In genomic region chr8:85071041-85071440, GRCm38 (mm10) we compare ENCODE assay signal across 7 mouse cellular contexts. TPM values are rescaled to one million over a fixed set of nuclear protein-coding genes. Genes with fewer than 3 reads are reported as not detected.
A peak's percentile ranks its signal among the peaks of the same experiment; 100 is the strongest.
DNase-seq lines count a peak whose midpoint lies in the region; ATAC-seq and TF ChIP-seq lines count a peak whose summit lies in the region.

No protein-coding gene starts in this region.

- no peak for ATAC-seq in G1E (ENCODE audit: extremely low read depth, insufficient number of reproducible peaks, low FRiP score, poor library complexity, severe bottlenecking)
- 0 out of 2 replicates have a peak, but pooled peaks have one; percentile 11 for ATAC-seq in liver, embryonic 11.5 days (replicated peaks; ENCODE audit: low FRiP score)
- no peak for ATAC-seq in stomach, embryonic 16.5 days (ENCODE audit: insufficient read depth, low FRiP score)

- no peak for DNase-seq in G1E (ENCODE audit: low spot score)
- no peak for DNase-seq in hindbrain, embryonic 10.5 days (ENCODE audit: low spot score)
- no peak for DNase-seq in liver, embryonic 11.5 days (ENCODE audit: low spot score)
- no peak for DNase-seq in layer of hippocampus, adult 18-20 months (ENCODE audit: low spot score in 2 of 2)
- DNase-seq in gastrocnemius, adult 18-20 months (ENCODE audit: low spot score), result no peak

- peak overlapping the region; percentile 94 for H3K4me2 ChIP-seq in liver, embryonic 11.5 days
- H3K4me2 ChIP-seq in stomach, embryonic 16.5 days (ENCODE audit: low read depth, low read length), result peak overlapping the region; percentile 94

- H3K79me3 ChIP-seq in C2C12 (ENCODE audit: low read depth), result peaks cover 11% of the 10 kb centered on the region

- peaks cover 34% of the 10 kb centered on the region for H3K36me3 ChIP-seq in C2C12 (ENCODE audit: control insufficient read depth, insufficient read depth)
- H3K36me3 ChIP-seq in G1E (replicated peaks), result peaks cover 71% of the 10 kb centered on the region
- peaks cover 51% of the 10 kb centered on the region for H3K36me3 ChIP-seq in hindbrain, embryonic 10.5 days
- H3K36me3 ChIP-seq in liver, embryonic 11.5 days (ENCODE audit: control insufficient read depth, insufficient read depth, low read length), result peaks cover 28% of the 10 kb centered on the region
- H3K36me3 ChIP-seq in stomach, embryonic 16.5 days (ENCODE audit: control insufficient read depth, insufficient read depth, low read length), result no peaks in the 10 kb centered on the region; the same call in 1 of the 2 replicates

- no peak overlapping the region for H3ac ChIP-seq in C2C12 (ENCODE audit: control insufficient read depth, insufficient read length, low read depth)

- WGBS in hindbrain, embryonic 10.5 days, result 88% methylated on average over 5 of the region's 5 CpGs
- WGBS in liver, embryonic 11.5 days, result 71% methylated on average over 5 of the region's 5 CpGs
- WGBS in stomach, embryonic 16.5 days, result 79% methylated on average over 5 of the region's 5 CpGs

- H3K4me3 ChIP-seq in C2C12 (ENCODE audit: insufficient read depth, poor library complexity, severe bottlenecking) (peak overlapping the region; percentile 95), G1E (ENCODE audit: low read depth, low read length) (peak overlapping the region; percentile 81)
- peak overlapping the region; percentile 88 for H3K4me3 ChIP-seq in hindbrain, embryonic 10.5 days
- H3K4me3 ChIP-seq in liver, embryonic 11.5 days (ENCODE audit: low read depth, low read length), result peak overlapping the region; percentile 70
- peak overlapping the region; percentile 86 for H3K4me3 ChIP-seq in stomach, embryonic 16.5 days (replicated peaks; ENCODE audit: low read length)

- peaks cover 32% of the 10 kb centered on the region for H3K79me2 ChIP-seq in C2C12 (ENCODE audit: control insufficient read depth, insufficient read depth)

- peak overlapping the region; percentile 82 for H3K9ac ChIP-seq in liver, embryonic 11.5 days (ENCODE audit: low read depth, low read length)
- H3K9ac ChIP-seq in stomach, embryonic 16.5 days (ENCODE audit: low read length), result peak overlapping the region; percentile 98

- TF ChIP-seq CTCF in C2C12 (IDR thresholded peaks at IDR 0.05; ENCODE audit: control insufficient read depth, insufficient read depth, insufficient read length) (no peak), G1E (IDR thresholded peaks at IDR 0.05; ENCODE audit: low read depth, low read length) (no peak)

- no peaks in the 10 kb centered on the region for H3K9me3 ChIP-seq in G1E (replicated peaks)
- no peaks in the 10 kb centered on the region for H3K9me3 ChIP-seq in hindbrain, embryonic 10.5 days
- no peaks in the 10 kb centered on the region for H3K9me3 ChIP-seq in liver, embryonic 11.5 days (ENCODE audit: control insufficient read depth, low read length)
- no peaks in the 10 kb centered on the region for H3K9me3 ChIP-seq in stomach, embryonic 16.5 days (replicated peaks; ENCODE audit: control insufficient read depth, low read length)

- H3K4me1 ChIP-seq in G1E (ENCODE audit: insufficient read depth, low read depth, low read length), result peaks cover 46% of the 10 kb centered on the region
- peaks cover 30% of the 10 kb centered on the region for H3K4me1 ChIP-seq in hindbrain, embryonic 10.5 days (replicated peaks)
- peaks cover 22% of the 10 kb centered on the region for H3K4me1 ChIP-seq in liver, embryonic 11.5 days (replicated peaks; ENCODE audit: control insufficient read depth, insufficient read depth, low read length)
- H3K4me1 ChIP-seq in stomach, embryonic 16.5 days (ENCODE audit: control insufficient read depth, insufficient read depth, low read length), result peaks cover 11% of the 10 kb centered on the region

- no peaks in the 10 kb centered on the region for H3K27me3 ChIP-seq in C2C12 (ENCODE audit: control insufficient read depth, insufficient read depth, insufficient read length)
- H3K27me3 ChIP-seq in G1E (ENCODE audit: insufficient read depth, low read length), result no peaks in the 10 kb centered on the region
- H3K27me3 ChIP-seq in hindbrain, embryonic 10.5 days (ENCODE audit: insufficient read depth, poor library complexity, severe bottlenecking), result no peaks in the 10 kb centered on the region
- no peaks in the 10 kb centered on the region for H3K27me3 ChIP-seq in liver, embryonic 11.5 days (replicated peaks; ENCODE audit: control insufficient read depth, insufficient read depth, low read length)
- no peaks in the 10 kb centered on the region for H3K27me3 ChIP-seq in stomach, embryonic 16.5 days (ENCODE audit: control insufficient read depth, insufficient read depth, low read length)

- H3K27ac ChIP-seq in hindbrain, embryonic 10.5 days, result peak overlapping the region; percentile 95
- peak overlapping the region; percentile 90 for H3K27ac ChIP-seq in liver, embryonic 11.5 days (ENCODE audit: low read depth, low read length)
- peak overlapping the region; percentile 97 for H3K27ac ChIP-seq in stomach, embryonic 16.5 days (ENCODE audit: low read length)

TF ChIP-seq in C2C12, 6 proteins besides CTCF, POLR2A, EP300 and RAD21:
- TF ChIP-seq MYOG (IDR thresholded peaks at IDR 0.05; ENCODE audit: control insufficient read depth, extremely low read depth, insufficient read length) (no peak), MYOD1 (IDR thresholded peaks at IDR 0.05; ENCODE audit: control insufficient read depth, insufficient read length, low read depth) (no peak), MAX (IDR thresholded peaks at IDR 0.05) (no peak), USF1 (IDR thresholded peaks at IDR 0.05; ENCODE audit: low read depth) (no peak), CEBPB (IDR thresholded peaks at IDR 0.05; ENCODE audit: low read depth) (no peak), FOSL1 (IDR thresholded peaks at IDR 0.05; ENCODE audit: insufficient read depth, low read length, poor library complexity, severe bottlenecking) (no peak)

RNA-seq across cellular contexts. Expression of gene Dhps, which starts 0.5 kb away (rescaled TPM):
- 123 TPM for polyA plus RNA-seq in C2C12 (2012; fragmentation: generic; extraction: Trizol)
- 42.9 and 58.5 TPM in 2 replicates for total RNA-seq in G1E (2014; fragmentation: Nextera tagmentation)
- 33.9 and 36.2 TPM in 2 replicates for total RNA-seq in G1E (2017)
- 27.3 and 41.7 TPM in 2 replicates for polyA plus RNA-seq in G1E (2012)
- polyA plus RNA-seq in hindbrain, embryonic 10.5 days (2016; fragmentation: Nextera tagmentation; extraction: Ambion mirVana), result 73.7 and 75.2 TPM in 2 replicates
- 72.5 and 73.8 TPM in 2 replicates for polyA plus RNA-seq in liver, embryonic 11.5 days (2014; fragmentation: Nextera tagmentation; extraction: Ambion mirVana)
- 47.1 TPM in 2 replicates for polyA plus RNA-seq in stomach, embryonic 16.5 days (2015; fragmentation: Nextera tagmentation; extraction: Ambion mirVana)
- total RNA-seq in layer of hippocampus, adult 18-20 months (2021), result 10 to 100 TPM; 53.2 to 56.1 TPM
- 10 to 100 TPM; 31.6 to 35.1 TPM for total RNA-seq in gastrocnemius, adult 18-20 months (2021)

RNA-seq across cellular contexts. Expression of gene Gm5741, which starts 3.3 kb away (rescaled TPM):
- polyA plus RNA-seq in C2C12 (2012; fragmentation: generic; extraction: Trizol) (not detected), G1E (2012) (0.89 and 1.8 TPM in 2 replicates)
- total RNA-seq in G1E (2014; fragmentation: Nextera tagmentation) (not detected in 2 replicates), G1E (2017) (0.99 and 1.0 TPM in 2 replicates)
- 0.86 and 1.0 TPM in 2 replicates for polyA plus RNA-seq in hindbrain, embryonic 10.5 days (2016; fragmentation: Nextera tagmentation; extraction: Ambion mirVana)
- polyA plus RNA-seq in liver, embryonic 11.5 days (2014; fragmentation: Nextera tagmentation; extraction: Ambion mirVana), result not detected in 2 replicates
- 0.53 TPM in 1 of 2 replicates, not detected in the other for polyA plus RNA-seq in stomach, embryonic 16.5 days (2015; fragmentation: Nextera tagmentation; extraction: Ambion mirVana)
- not detected for total RNA-seq in layer of hippocampus, adult 18-20 months (2021)
- not detected for total RNA-seq in gastrocnemius, adult 18-20 months (2021)

RNA-seq across cellular contexts. Expression of gene Wdr83os, which starts 9.5 kb away (rescaled TPM):
- polyA plus RNA-seq in C2C12 (2012; fragmentation: generic; extraction: Trizol) (152 TPM), G1E (2012) (5.0 and 11.7 TPM in 2 replicates)
- total RNA-seq in G1E (2014; fragmentation: Nextera tagmentation) (79.0 and 99.0 TPM in 2 replicates), G1E (2017) (22.0 and 29.4 TPM in 2 replicates)
- 134 and 136 TPM in 2 replicates for polyA plus RNA-seq in hindbrain, embryonic 10.5 days (2016; fragmentation: Nextera tagmentation; extraction: Ambion mirVana)
- polyA plus RNA-seq in liver, embryonic 11.5 days (2014; fragmentation: Nextera tagmentation; extraction: Ambion mirVana), result 103 and 105 TPM in 2 replicates
- polyA plus RNA-seq in stomach, embryonic 16.5 days (2015; fragmentation: Nextera tagmentation; extraction: Ambion mirVana), result 116 and 131 TPM in 2 replicates
- total RNA-seq in layer of hippocampus, adult 18-20 months (2021), result 10 to 100 TPM; 60.9 to 65.6 TPM
- total RNA-seq in gastrocnemius, adult 18-20 months (2021), result 10 to 100 TPM; 46.9 to 47.2 TPM

RNA-seq across cellular contexts. Expression of gene Wdr83, which starts 10.1 kb away (rescaled TPM):
- polyA plus RNA-seq in C2C12 (2012; fragmentation: generic; extraction: Trizol) (25.0 TPM), G1E (2012) (24.2 and 38.9 TPM in 2 replicates)
- total RNA-seq in G1E (2014; fragmentation: Nextera tagmentation) (22.4 and 23.8 TPM in 2 replicates), G1E (2017) (27.2 and 28.4 TPM in 2 replicates)
- 63.4 TPM in 2 replicates for polyA plus RNA-seq in hindbrain, embryonic 10.5 days (2016; fragmentation: Nextera tagmentation; extraction: Ambion mirVana)
- 46.4 and 50.4 TPM in 2 replicates for polyA plus RNA-seq in liver, embryonic 11.5 days (2014; fragmentation: Nextera tagmentation; extraction: Ambion mirVana)
- polyA plus RNA-seq in stomach, embryonic 16.5 days (2015; fragmentation: Nextera tagmentation; extraction: Ambion mirVana), result 36.8 and 46.1 TPM in 2 replicates
- total RNA-seq in layer of hippocampus, adult 18-20 months (2021), result 10 to 100 TPM; 28.1 to 32.3 TPM
- 10 to 100 TPM; 12.6 to 20.8 TPM for total RNA-seq in gastrocnemius, adult 18-20 months (2021)

RNA-seq across cellular contexts. Expression of gene Fbxw9, which starts 11.2 kb away (rescaled TPM):
- polyA plus RNA-seq in C2C12 (2012; fragmentation: generic; extraction: Trizol), result 20.0 TPM
- 10.4 and 17.0 TPM in 2 replicates for total RNA-seq in G1E (2014; fragmentation: Nextera tagmentation)
- total RNA-seq in G1E (2017), result 15.9 and 16.1 TPM in 2 replicates
- 33.7 and 34.7 TPM in 2 replicates for polyA plus RNA-seq in G1E (2012)
- 28.0 and 33.4 TPM in 2 replicates for polyA plus RNA-seq in hindbrain, embryonic 10.5 days (2016; fragmentation: Nextera tagmentation; extraction: Ambion mirVana)
- polyA plus RNA-seq in liver, embryonic 11.5 days (2014; fragmentation: Nextera tagmentation; extraction: Ambion mirVana), result 15.5 and 17.4 TPM in 2 replicates
- 28.1 and 29.9 TPM in 2 replicates for polyA plus RNA-seq in stomach, embryonic 16.5 days (2015; fragmentation: Nextera tagmentation; extraction: Ambion mirVana)
- 10 to 100 TPM; 19.3 to 19.8 TPM for total RNA-seq in layer of hippocampus, adult 18-20 months (2021)
- total RNA-seq in gastrocnemius, adult 18-20 months (2021), result 1 to 10 TPM; 1.8 TPM
